Mouse (Mus musculus): ENCODE measurements around the gene Ctsw. TPM values are rescaled to one million over a fixed set of nuclear protein-coding genes. Genes with fewer than 3 reads are reported as not detected.

The Ctsw gene
- polyA plus RNA-seq, 1 experiment, result 34.3 TPM

GRCm38 (mm10) chr19:5432992-5433852 is 35.1 kb downstream of the Ctsw start:
- H3K27me3 ChIP-seq (ENCODE audit: control insufficient read depth, insufficient read depth, low read length), result no peaks in the 10 kb centered on the region
- no peaks in the 10 kb centered on the region for H3K36me3 ChIP-seq (ENCODE audit: control insufficient read depth, insufficient read depth, low read length)
- WGBS, result 1% methylated on average over 16 of the region's 16 CpGs
- peak; percentile 39; the same call in 1 of the 2 replicates for TF ChIP-seq CTCF (IDR thresholded peaks at IDR 0.05; ENCODE audit: extremely low read depth, insufficient read depth, insufficient read length, insufficient replicate concordance)
- no peak for TF ChIP-seq POLR2A (IDR thresholded peaks at IDR 0.05; ENCODE audit: low read depth, low read length)
- H3K27ac ChIP-seq (ENCODE audit: insufficient read depth, low read length), result peak overlapping the region; percentile 83
- peaks cover 9% of the 10 kb centered on the region; the same call in 1 of the 2 replicates for H3K4me1 ChIP-seq (ENCODE audit: control insufficient read depth, insufficient read depth, insufficient read length)
- peak overlapping the region; percentile 62 for H3K4me3 ChIP-seq (ENCODE audit: extremely low read depth, insufficient read depth, insufficient read length)
- peak; percentile 35 to 54 for DNase-seq (ENCODE audit: low read depth in 1 of 2, low spot score in 2 of 2)

- H3K4me1 ChIP-seq (ENCODE audit: control insufficient read depth, insufficient read depth, insufficient read length), result peaks cover 9% of the 10 kb centered on the region; the same call in 1 of the 2 replicates
- no peak for DNase-seq (ENCODE audit: low read depth in 1 of 2, low spot score in 2 of 2)
- H3K27me3 ChIP-seq (ENCODE audit: control insufficient read depth, insufficient read depth, low read length), result no peaks in the 10 kb centered on the region
- H3K36me3 ChIP-seq (ENCODE audit: control insufficient read depth, insufficient read depth, low read length), result peaks cover 3% of the 10 kb centered on the region
- H3K4me3 ChIP-seq (ENCODE audit: extremely low read depth, insufficient read depth, insufficient read length), result no peak overlapping the region
- WGBS, result 67% methylated on average over 4 of the region's 4 CpGs
- no peak overlapping the region for H3K27ac ChIP-seq (ENCODE audit: insufficient read depth, low read length)
- no peak for TF ChIP-seq POLR2A (IDR thresholded peaks at IDR 0.05; ENCODE audit: low read depth, low read length)
- TF ChIP-seq CTCF (IDR thresholded peaks at IDR 0.05; ENCODE audit: extremely low read depth, insufficient read depth, insufficient read length, insufficient replicate concordance), result no peak
Measured at GRCm38 (mm10) chr19:5431911-5432464, 36.3 kb downstream of the Ctsw start.

GRCm38 (mm10) chr19:5430408-5430807 is 37.9 kb downstream of the Ctsw start:
- DNase-seq (ENCODE audit: low read depth in 1 of 2, low spot score in 2 of 2), result no peak

GRCm38 (mm10) chr19:5429806-5430205 is 38.5 kb downstream of the Ctsw start:
- Histone ChIP-seq H3K27me3 (ENCODE audit: control insufficient read depth, insufficient read depth, low read length) (no peaks in the 10 kb centered on the region), H3K4me1 (ENCODE audit: control insufficient read depth, insufficient read depth, insufficient read length) (peaks cover 20% of the 10 kb centered on the region), H3K27ac (ENCODE audit: insufficient read depth, low read length) (no peak overlapping the region), H3K36me3 (ENCODE audit: control insufficient read depth, insufficient read depth, low read length) (peaks cover 14% of the 10 kb centered on the region), H3K4me3 (ENCODE audit: extremely low read depth, insufficient read depth, insufficient read length) (no peak overlapping the region)
- no peak for DNase-seq (ENCODE audit: low read depth in 1 of 2, low spot score in 2 of 2)
- TF ChIP-seq CTCF (IDR thresholded peaks at IDR 0.05; ENCODE audit: extremely low read depth, insufficient read depth, insufficient read length, insufficient replicate concordance) (no peak), POLR2A (IDR thresholded peaks at IDR 0.05; ENCODE audit: low read depth, low read length) (no peak)
- WGBS, result 81% methylated on average over 8 of the region's 8 CpGs

More at GRCm38 (mm10) chr19:5430408-5430807, 37.9 kb downstream of the Ctsw start:
- 50% methylated on average over 1 of the region's 1 CpGs for WGBS
- Histone ChIP-seq H3K4me1 (ENCODE audit: control insufficient read depth, insufficient read depth, insufficient read length) (peaks cover 20% of the 10 kb centered on the region), H3K36me3 (ENCODE audit: control insufficient read depth, insufficient read depth, low read length) (peaks cover 14% of the 10 kb centered on the region), H3K27ac (ENCODE audit: insufficient read depth, low read length) (no peak overlapping the region), H3K27me3 (ENCODE audit: control insufficient read depth, insufficient read depth, low read length) (no peaks in the 10 kb centered on the region), H3K4me3 (ENCODE audit: extremely low read depth, insufficient read depth, insufficient read length) (no peak overlapping the region)
- TF ChIP-seq CTCF (IDR thresholded peaks at IDR 0.05; ENCODE audit: extremely low read depth, insufficient read depth, insufficient read length, insufficient replicate concordance) (no peak), POLR2A (IDR thresholded peaks at IDR 0.05; ENCODE audit: low read depth, low read length) (no peak)

GRCm38 (mm10) chr19:5429219-5429618 is 39.1 kb downstream of the Ctsw start:
- no peak overlapping the region for H3K4me3 ChIP-seq (ENCODE audit: extremely low read depth, insufficient read depth, insufficient read length)
- peaks cover 20% of the 10 kb centered on the region for H3K4me1 ChIP-seq (ENCODE audit: control insufficient read depth, insufficient read depth, insufficient read length)
- DNase-seq (ENCODE audit: low read depth in 1 of 2, low spot score in 2 of 2), result no peak
- no peaks in the 10 kb centered on the region for H3K27me3 ChIP-seq (ENCODE audit: control insufficient read depth, insufficient read depth, low read length)
- no peak overlapping the region for H3K27ac ChIP-seq (ENCODE audit: insufficient read depth, low read length)
- peaks cover 14% of the 10 kb centered on the region for H3K36me3 ChIP-seq (ENCODE audit: control insufficient read depth, insufficient read depth, low read length)
- TF ChIP-seq POLR2A (IDR thresholded peaks at IDR 0.05; ENCODE audit: low read depth, low read length) (no peak), CTCF (IDR thresholded peaks at IDR 0.05; ENCODE audit: extremely low read depth, insufficient read depth, insufficient read length, insufficient replicate concordance) (no peak)
- 81% methylated on average over 4 of the region's 4 CpGs for WGBS

GRCm38 (mm10) chr19:5428083-5428482 is 40.2 kb downstream of the Ctsw start:
- Histone ChIP-seq H3K27ac (ENCODE audit: insufficient read depth, low read length) (no peak overlapping the region), H3K27me3 (ENCODE audit: control insufficient read depth, insufficient read depth, low read length) (no peaks in the 10 kb centered on the region), H3K4me3 (ENCODE audit: extremely low read depth, insufficient read depth, insufficient read length) (no peak overlapping the region), H3K4me1 (ENCODE audit: control insufficient read depth, insufficient read depth, insufficient read length) (peaks cover 16% of the 10 kb centered on the region), H3K36me3 (ENCODE audit: control insufficient read depth, insufficient read depth, low read length) (peaks cover 15% of the 10 kb centered on the region)
- TF ChIP-seq CTCF (IDR thresholded peaks at IDR 0.05; ENCODE audit: extremely low read depth, insufficient read depth, insufficient read length, insufficient replicate concordance) (peak; percentile 19; the same call in 1 of the 2 replicates), POLR2A (IDR thresholded peaks at IDR 0.05; ENCODE audit: low read depth, low read length) (no peak)
- 74% methylated on average over 2 of the region's 2 CpGs for WGBS
- DNase-seq (ENCODE audit: low read depth in 1 of 2, low spot score in 2 of 2), result no peak

All from spleen, adult 2 months (tissue).